Mouse (Mus musculus): ENCODE measurements around the gene Olfr1408. TPM values are rescaled to one million over a fixed set of nuclear protein-coding genes. Genes with fewer than 3 reads are reported as not detected.

Olfr1408 gene
- total RNA-seq (2021) = not detected

DNA sequence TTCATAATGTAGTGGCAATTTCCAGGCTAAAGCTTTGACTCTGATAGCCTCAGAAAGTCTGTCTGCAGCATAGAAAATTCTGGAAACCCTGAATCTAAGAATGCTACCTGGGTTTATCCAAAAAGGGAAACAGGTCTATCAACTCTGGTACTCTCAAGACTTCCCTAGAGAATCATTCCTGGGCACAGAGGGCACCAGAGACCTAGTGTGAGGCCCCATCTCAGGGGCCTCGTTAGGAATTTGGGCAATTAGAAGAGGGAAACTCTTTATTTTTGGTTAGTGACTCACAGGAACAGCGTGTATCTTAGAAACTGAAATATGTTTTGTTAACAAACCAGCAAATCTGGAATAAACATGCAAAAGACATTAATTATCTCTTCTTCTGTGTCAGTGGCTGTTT, at the start of gene Olfr1408:
TSS of gene Olfr1408 (minus strand) at position 101 of the 400 bp plus-strand sequence.
- DNase-seq = no peak

DNA sequence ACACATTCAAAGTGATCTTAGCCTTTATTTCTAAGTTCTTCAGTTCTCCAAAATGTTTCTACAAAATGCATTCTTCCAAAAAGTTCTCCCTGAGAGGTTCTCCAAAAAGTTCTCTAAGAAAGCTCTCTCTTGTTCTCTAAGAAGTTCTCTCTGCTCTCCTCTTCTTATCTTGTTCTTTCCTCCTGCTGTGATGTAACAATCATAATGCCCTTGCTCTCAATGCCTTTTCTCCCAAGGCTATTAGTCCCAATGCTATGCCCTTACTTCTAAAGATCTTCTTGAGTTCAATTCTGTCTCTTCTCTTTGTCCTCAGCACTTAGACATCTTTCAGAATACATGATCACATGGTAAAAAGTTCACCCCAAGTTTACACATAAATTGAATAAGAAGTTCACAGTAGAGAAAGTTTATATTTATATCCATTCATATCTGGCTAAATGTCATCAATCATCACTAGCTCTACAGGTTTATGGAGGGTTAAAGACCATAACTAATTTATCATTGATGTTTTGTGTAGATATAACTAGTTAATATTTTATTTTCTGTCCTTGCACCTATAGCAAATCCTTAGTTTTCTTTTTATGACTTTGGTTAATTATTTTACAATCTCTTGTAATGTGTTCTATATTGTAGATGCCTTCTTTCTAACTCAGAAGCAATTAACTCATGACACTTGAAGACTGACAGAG, 37.1 kb upstream of the Olfr1408 start:
- no peak for DNase-seq

Other genes starting within 250 kb of the Olfr1408 start
- gene Apcs, start 242.3 kb downstream of the Olfr1408 start, total RNA-seq (2021) = not detected
- not detected for gene Olfr16, start 187.0 kb downstream of the Olfr1408 start, total RNA-seq (2021)
- not detected for gene Olfr1406, start 53.3 kb upstream of the Olfr1408 start, total RNA-seq (2021)
- gene Olfr218, start 60.4 kb upstream of the Olfr1408 start, total RNA-seq (2021) = not detected
- not detected for gene Olfr1404, start 75.0 kb upstream of the Olfr1408 start, total RNA-seq (2021)
- not detected for gene Fcer1a, start 89.8 kb upstream of the Olfr1408 start, total RNA-seq (2021)
- gene Olfr418, start 128.6 kb upstream of the Olfr1408 start, total RNA-seq (2021) = not detected
- gene Mptx2, start 140.4 kb upstream of the Olfr1408 start, total RNA-seq (2021) = not detected
- gene Ackr1, start 196.4 kb upstream of the Olfr1408 start, total RNA-seq (2021) = under 1 TPM; 0.38 to 0.62 TPM
- gene Aim2, start 213.5 kb upstream of the Olfr1408 start, total RNA-seq (2021) = 1 to 10 TPM; 2.2 to 3.2 TPM
- gene Cadm3, start 230.3 kb upstream of the Olfr1408 start, total RNA-seq (2021) = 1 to 10 TPM; 1.2 to 1.6 TPM

Measured in heart, postnatal 4 days (tissue).